Mouse (Mus musculus) cerebellum, postnatal 25 days (tissue): Measurements from ENCODE around the gene Hnrnph1.
"Not testable (repeated sequence)": the region's sequence is repeated elsewhere in the genome, so short reads cannot be mapped to it uniquely, and the experiment has no call there.

ENCODE experiments used
- DNase-seq, 2 experiments: peaks; one replicate each; pipeline ENCODE4 v3.0.0; 2021; ENCODE audit warnings: mixed read lengths in 2 of 2

Hnrnph1 gene

DNA sequence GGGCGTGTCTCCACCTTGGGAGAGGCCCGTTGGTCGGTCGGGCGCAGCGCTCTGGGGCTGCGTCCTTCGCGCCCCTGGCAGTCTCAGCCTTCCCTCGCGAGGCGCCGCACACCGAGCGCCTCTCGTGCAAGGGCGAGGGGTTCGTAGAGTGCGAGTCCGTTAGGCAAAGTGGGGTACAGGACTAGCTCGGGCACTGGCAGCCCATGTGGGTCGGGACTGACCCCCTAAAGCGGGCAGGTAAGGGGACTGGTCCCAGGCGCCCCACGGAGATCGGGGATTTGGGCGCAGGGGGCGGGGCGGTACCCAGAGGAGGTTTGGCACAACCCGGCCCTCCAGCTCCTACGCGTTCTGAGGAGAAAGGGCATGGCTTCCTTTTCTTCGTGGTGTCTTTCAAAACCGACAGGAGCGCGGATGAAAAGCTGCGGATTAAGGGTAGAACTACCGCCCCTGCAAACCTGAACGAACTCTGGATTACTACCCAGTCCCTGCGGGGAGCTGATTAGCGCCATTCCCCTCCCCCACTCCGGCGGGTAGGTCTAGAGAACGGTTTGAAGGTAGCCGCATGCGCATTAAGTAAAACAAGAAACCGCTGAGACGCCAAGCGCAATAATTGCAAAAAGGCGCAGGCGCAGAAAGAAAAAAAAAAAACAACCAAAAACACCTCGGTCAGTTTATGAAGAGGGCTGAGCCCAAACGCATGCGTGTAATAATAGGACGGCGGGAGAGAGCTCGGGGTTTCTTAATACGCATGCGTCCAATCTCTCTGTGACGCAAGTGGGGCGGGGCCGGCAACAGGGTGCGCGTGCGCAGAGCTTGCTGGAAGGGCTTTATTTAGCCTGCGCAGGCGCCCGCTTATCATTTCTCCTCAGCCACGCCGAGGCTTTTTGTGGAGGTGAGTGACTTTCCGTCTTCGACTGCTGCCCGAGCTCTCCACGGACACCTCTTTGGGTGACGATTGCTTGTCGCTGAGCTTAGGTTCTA lies at the start of gene Hnrnph1:
Gene Hnrnph1, plus strand, starts transcription at position 80 of the 981 bp plus-strand sequence.
- peak; percentile 99 for DNase-seq

DNA sequence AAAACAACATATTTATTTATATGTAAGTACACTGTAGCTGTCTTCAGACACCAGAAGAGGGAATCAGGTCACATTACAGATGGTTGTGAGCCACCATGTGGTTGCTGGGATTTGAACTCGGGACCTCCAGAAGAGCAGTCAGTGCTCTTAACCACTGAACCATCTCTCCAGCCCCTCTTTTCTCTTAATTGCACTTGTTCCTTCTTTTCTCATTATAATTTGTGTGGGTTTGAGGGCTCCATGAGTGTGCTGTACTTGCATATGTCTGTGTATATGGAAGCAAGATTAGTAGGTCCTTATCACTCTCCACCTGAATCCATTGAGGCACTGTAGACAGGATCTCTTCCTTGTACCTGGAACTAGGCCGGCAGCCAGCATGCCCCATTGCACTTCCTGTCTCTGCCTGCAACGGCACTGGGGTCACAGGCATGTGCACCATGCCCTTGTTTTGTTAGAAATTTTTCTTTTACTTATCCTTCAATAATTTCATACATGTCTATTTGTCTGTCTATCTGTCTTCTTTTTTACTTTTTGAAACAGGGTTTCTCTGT lies 48.6 kb upstream of the Hnrnph1 start:
- DNase-seq: no peak

DNA sequence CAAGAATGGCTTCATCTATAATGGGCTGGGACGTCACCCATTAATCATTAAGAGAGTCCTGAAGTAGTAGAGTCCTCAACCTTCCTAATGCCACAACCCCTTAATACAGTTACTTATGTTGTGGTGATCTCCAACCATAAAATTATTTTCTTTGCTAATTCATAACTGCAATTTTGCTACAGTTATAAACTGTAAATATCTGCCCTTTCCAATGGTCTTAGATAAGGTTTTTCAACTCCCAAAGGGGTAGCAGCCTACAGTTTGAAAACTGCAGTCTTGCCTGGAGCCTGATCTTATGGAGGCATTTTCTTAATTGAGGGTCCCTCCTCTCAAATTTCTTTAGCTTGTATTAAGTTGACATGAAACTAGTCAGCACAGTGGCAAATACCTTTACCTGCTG lies 47.4 kb upstream of the Hnrnph1 start:
- no peak for DNase-seq

DNA sequence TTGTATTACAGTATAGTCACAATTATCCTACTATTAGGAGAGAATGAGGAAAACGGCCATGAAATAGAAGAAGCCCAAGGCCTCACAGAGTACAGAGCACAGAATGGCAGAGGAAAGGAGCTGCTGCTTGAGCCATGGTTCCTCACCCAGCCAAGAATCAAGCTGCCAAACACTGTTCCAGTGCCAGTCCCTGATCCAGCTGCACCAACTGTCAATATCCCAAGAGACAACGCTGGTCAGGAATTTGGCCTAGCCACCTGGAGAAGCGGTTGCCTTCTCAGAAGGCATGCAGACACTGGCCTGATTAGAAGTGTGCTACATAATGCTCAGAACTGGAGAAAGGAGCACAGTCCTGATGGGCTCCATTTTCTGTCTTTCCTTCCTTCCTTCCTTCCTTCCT lies 43.6 kb upstream of the Hnrnph1 start:
- no peak for DNase-seq

DNA sequence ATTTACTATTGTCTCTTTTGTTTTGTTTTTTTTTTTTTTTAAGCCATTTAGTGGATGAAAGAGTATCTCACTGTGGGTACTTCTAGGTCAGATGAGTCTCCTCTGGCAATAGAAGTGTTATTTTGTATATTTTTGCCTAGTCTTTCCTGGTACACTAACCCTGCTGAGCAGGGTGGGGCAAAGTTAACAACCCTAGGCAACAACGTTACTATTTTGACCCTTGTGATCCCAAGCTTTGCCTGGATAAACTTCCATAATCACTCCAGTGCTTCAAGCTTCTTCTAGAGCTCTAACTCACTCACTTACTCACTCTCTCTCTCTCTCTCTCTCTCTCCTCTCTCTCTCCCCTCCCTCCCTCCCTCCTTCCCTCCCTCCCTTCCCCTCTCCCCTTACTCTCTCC lies 40.7 kb upstream of the Hnrnph1 start:
- no peak for DNase-seq

DNA sequence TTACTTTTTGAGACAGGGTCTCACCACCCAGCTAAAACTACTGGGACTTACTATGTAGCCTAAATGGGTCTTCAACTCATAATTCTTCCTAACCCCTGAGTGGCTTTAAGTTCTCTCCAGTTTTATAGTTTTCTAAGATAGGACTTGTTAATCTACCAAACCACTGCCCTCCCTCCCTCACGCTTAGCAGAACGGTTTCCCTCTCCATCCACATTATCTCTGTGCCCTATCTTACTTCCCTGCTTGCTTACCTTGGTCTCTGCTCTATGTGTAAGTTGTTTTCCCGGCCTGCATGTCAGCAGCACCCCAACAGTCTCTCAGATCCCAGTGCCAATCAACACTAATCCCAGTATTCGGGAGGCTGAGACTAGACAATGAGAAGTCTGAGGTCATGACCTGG lies 39.9 kb upstream of the Hnrnph1 start:
- no peak for DNase-seq

DNA sequence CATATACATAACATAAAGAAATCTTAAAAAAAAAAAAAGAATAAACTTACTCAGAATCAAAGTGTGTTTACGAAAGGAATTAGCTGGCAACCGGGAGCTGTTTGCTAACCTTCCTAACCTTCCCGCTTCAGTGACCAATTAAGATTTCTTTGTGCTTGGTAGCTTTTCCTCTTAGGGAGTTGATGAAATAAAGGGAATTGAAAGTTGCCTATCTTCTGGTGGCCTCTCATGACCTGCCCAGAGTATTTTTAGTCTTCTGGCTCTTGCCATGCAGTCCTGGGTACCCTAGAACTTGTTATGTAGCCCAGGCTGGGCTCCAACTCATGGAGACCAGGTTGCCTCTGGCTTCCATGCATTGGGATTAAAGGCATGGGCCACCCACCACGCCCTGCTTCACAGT lies 31.3 kb upstream of the Hnrnph1 start:
- no peak for DNase-seq

DNA sequence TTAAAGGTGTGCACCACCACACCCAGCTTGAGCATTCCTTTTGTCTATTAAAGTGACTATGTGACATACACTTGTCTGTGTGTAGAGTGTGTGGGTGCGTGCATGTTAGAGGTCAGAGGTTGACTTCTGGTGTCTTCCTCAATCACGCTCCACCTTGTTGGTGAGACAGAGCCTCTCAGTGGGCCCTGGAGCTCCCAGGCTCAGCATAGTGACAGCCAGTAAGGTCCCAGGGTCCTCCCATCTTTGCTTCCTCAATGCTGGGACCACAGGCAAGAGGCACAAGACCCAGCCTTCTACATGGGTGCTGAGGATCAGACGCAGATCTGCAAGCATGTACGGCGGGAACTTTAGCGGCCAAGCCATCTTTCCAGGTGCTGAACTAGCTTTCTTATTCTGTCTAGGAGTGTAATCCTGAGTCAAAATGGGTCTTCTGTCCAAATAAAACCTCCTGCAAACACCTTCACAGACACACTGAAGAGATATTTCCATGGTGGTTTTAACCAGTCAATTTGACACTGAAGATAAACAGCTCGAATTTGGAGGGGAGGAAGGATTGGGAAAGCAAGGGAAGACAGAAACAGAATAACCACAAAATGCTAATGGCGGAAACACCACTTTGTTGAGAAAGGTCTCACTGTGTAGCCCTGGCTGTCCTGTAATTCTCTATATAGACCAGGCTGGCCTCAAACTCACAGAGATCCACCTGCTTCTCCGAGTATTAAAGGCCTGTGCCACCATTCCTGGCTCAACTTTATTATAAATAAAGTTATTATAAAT lies 30.3 kb upstream of the Hnrnph1 start:
- DNase-seq: no peak

DNA sequence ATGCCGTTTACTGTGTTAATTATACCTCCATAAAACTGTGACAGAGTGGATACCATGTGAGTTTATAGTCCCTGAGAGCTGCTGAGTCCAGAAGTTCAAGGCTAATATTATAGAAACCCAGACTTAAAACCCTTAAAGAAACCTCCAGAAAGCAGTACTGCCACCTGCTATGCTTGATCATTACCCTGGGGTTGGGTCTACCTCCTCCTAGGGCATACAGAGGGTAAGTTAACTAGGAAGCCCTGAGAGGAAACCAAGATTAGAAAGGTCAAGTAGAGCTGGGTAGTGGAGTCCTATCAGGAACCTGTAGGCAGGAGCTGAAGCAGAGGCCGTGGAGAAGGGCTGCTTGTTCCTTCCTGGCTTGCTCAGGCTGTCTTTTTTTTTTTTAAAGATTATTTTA lies 24.6 kb upstream of the Hnrnph1 start:
- no peak for DNase-seq

DNA sequence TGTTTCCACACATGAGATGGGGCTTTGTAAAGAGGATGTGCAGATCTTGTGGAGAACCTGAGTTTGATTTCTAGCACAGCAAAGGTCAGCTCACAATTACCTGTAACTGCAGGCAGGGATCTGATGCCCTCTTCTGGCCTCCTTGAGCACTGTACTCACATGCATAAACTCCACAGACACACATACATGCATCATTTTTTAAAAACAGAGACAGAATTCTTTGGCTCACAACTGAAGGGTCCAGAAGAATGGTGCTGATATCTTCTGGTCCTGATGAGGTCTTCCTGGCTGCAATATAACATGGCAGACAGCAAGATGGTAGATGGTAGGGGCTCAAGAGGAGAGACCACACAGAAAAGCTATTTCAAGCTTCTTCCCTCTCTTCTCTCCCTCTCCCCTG lies 22.6 kb upstream of the Hnrnph1 start, which contains the start of gene Cby3:
Gene Cby3, plus strand, starts transcription at position 301 of the 400 bp plus-strand sequence.
- no peak for DNase-seq

DNA sequence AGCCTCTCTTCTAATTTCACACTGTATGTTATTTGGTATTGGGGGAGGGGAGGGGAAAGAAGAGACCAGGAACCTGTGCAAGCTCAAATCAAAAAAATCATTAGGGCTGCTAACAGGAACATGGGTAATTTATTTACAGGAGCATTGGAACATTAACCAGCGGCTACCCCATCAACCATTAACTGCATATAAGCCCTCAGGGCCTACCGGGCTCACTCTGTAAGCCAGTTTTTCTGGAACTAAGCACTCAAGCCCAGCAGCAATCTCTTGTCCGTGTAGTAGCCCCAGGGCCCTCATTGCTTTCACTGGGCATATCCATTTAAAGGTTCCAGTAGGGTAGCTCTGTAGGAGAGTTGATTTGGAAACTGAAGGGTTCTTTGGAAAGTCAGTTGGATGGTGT lies 21.9 kb upstream of the Hnrnph1 start:
- no peak for DNase-seq

DNA sequence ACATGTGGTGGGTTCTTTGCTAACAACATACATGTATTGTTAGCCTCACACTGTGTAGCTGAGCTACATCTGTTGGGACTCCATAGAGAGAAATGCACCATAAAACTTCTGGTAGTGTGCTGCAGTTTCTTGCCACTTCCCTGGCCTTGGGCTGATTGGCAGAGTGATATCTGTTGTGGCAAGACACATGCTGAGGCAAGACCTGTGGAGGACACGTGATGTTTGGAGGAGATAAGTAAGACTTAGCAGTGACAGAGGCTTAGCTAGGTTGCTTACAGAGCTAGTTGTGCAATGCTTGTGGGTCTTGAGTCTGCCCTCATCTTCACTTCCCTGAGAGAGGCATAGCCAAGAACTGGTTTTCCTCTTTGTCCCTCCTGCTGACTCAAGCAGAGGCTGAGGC lies 21.4 kb upstream of the Hnrnph1 start:
- no peak for DNase-seq

DNA sequence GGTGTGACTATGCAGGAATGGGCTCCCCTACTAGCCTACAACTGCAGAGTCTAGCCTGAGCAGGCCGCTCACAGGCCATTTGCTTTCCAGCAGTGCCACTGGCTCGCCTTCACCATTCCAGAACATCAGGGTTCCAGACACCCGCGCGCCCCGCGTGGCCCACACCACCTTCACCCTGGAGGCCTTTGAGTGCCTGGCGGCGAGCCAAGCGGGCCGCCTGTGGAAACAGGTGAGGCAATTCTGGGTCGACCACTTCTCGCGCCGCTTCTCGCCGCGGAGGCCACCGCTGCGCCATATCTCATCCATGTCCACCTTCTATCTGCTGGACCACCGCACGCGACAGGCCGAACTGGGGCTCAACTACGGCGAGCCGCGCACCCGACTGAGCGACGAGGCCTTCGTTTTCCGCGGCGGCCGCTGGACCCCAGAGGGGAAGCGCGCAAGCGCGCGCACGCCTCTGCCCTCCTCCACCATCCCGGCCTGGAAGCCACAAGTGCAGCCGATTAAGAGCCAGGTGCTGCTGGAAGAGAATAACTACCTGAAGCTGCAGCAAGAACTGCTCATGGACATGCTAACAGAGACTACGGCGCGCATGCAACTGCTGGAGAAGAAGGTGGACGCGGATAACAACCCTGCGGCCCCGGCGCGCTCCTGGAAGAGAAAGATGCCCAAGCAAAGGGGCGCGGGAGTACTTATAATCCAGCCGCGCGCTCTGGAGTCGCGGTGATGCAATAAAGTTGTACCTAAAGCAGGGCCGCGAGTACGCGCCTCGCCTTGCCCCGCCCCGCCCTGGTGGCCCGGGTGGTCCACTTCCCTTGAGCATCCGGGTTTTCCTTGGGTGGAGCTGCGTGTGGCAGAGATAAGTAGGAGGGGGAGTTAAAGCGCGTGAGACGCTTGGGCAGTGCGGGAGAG lies 17.6 kb upstream of the Hnrnph1 start:
- DNase-seq: peak; percentile 75 to 77

DNA sequence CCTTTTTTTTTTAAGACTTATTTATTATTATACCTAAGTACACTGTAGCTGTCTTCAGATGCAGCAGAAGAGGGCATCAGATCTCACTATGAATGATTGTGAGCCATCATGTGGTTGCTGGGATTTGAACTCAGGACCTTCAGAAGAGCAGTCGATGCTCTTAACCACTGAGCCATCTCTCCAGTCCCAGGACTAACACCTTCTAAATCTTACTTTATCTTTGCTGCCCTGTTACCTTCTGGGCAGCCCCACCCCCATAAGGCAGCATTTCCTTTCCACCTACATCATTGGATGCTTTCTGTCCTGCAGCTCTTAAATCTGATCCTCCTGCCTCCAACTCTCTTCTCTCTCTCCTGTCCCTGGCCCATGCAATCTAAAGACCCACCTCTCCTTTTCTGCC lies 15.5 kb upstream of the Hnrnph1 start:
- not testable (repeated sequence) for DNase-seq

DNA sequence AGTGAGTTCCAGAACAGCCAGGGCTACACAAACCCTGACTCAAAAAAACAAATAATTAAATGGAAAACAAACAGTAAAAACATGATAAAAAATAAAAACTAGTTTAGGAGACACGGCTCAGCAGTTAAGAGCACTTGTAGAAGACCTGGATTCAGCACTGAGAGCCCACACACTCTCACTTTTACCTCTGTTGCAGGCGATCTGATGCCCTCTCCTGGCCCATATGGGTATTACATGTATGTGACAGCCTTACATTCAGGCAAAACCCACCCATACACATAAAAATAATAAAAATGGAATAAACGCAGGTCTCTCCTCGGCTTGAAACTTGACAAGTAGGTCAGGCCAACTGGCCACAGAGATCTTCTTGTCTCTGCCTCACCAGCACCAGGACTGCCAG lies 12.2 kb upstream of the Hnrnph1 start:
- DNase-seq: peak; percentile 69 to 88

DNA sequence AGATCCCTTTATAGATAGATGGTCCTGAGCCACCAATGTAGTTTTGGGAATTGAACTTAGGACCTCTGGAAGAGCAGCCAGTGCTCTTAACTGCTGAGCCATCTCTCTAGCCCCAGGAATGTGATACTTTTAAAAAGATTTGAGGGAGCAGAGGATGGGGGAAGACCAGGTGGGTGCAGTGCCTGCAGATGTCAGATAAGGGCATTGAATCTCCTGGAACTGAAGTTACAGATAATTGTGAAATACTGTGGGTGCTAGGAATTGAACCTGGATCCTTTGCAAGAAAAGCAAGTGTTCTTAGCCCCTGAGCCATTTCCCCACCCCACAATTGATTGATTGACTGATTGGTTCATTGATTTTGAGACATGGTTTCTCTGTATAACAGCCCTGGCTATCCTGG lies 11.5 kb upstream of the Hnrnph1 start:
- no peak for DNase-seq

DNA sequence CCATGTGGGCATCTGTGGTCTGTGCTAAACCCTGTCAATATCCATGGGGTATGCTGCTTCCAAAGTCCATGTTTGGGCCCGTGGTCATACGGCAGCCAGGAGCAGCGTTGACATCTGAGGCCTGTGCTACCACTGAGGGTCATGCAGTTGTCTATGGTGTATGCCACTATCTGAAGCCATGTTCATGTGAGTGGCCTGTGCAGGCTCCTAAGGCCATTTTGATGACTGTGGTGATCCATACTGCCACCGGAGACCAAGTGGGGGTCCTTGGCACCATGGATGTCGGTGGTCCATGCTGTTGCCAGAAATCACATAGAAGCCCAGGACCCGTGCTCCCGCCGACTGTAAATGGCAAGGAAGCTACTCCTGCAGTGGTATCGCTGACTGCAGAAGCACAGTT lies 9.3 kb upstream of the Hnrnph1 start:
- DNase-seq: no peak

DNA sequence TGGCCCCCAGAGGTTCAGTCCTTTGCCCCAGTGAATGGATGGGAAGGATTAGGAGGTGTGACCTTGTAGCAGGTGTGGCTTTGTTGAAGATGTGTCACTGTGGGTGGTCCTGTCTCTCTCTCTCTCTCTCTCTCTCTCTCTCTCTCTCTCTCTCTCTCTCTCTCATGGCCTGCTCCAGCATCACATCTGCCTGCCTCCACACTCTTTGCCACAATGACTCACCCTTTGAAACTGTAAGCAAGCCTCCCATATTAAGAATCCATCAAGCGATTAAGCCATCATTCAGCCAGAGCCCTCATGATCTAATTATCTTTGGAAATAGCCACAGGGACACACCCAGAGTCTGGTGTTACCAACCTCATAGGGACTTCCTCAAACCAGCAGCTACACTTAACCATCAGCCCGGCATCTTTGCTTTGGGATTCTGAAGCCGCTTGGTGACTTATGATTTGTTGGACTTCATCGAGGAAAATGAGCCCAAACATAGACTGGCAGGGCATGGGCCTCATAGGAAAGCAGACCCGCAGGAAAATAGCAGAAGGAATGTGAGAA lies 7.4 kb upstream of the Hnrnph1 start:
- no peak for DNase-seq

DNA sequence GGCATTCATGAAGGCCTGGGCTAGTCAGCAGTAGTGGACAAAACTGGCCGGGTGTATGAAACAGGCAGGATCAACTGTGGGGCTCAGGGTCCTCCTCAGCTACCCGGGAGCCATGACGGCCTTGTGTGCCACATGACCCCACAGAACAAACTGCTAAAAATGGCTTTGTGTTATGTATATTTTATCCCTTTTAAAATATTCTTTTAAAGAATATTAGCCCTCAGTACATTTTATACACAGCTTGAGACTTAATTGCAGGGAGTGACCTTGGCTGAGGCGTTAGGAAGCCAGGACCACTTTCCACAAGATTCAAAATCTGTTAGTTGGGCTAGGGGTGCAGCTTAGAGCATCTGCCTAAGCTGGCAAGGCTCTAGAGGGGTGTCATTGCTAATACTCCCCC lies 5.8 kb upstream of the Hnrnph1 start:
- peak in 1 of 2 experiments; percentile 18 for DNase-seq

DNA sequence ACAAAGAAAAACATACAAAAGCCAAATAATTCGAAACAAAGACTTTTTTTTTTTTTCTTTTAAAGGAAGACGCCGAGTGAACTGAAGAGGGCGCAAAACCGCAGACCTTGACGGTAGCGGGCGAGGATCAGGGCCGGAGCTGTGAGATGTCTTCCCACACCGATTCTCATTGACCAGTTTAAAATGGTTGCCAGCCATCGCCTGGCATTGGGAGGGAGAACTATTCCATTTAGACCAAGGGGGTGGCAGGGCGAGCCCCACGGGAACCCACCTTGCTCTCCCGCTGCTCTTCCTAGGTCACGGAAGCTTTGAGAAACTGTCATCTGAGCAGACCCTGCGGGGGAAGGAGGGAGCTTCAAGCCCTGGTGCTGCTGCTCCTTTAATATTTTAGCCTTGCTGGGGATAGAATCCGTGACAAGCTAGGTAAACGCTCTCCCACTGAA lies 5.4 kb upstream of the Hnrnph1 start:
- peak; percentile 81 to 86 for DNase-seq

DNA sequence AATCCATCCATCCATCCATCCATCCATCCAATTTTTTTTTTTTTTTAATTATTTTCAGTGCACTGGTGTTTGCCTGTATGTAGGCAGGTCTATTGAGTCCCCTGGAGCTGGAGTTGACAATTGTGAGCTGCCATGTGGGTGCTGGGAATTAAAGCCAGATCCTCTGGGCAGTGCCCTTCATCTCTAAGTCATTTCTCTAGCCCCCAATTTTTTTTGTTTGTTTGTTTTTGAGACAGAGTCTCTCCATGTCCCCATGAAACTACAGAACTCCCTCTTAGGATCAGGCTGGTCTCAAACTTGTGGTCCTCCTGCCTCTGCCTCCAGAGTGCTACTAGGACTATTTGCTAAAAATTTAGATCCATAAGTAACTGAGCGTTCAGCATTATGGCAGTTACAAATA lies 4.9 kb upstream of the Hnrnph1 start:
- DNase-seq: no peak

DNA sequence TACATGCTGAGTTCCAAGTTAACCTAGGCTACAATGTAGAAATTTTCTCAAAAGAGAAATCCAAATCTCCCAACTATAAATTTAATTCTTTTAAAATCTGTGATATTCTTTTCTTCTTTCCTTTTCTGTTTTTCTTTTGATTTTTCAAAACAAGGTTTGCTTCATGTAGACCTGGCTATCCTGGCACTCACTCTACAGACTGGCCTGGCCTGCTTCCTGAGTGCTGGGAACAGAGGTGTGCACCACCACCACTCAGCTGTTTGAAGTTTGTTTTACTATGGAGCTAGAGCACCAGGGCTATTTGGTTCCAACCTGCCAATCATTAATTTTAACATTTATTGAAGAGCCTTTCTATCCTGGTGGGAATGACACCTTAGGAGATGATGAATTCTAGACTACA lies 3.7 kb upstream of the Hnrnph1 start:
- DNase-seq: no peak
